In genomic region chr5:31054261-31055215, GRCm38 (mm10) we compare ENCODE assay signal across 8 mouse cellular contexts. TPM values are rescaled to one million over a fixed set of nuclear protein-coding genes. Genes with fewer than 3 reads are reported as not detected.
DNase-seq lines count a peak whose midpoint lies in the region; ATAC-seq lines count a peak whose summit lies in the region.

Cad (plus strand) TSS chr5:31054780.

- H3K79me2 ChIP-seq in macrophage (ENCODE audit: inconsistent target) = peaks cover 5% of the 10 kb centered on the region; the same call in 1 of the 2 replicates

- under 1% methylated on average over 48 of the region's 64 CpGs for WGBS in hindbrain, embryonic 16.5 days
- 3% methylated on average over 59 of the region's 64 CpGs for WGBS in macrophage (ENCODE audit: missing documents)

- peak within 1 kb of the TSS; percentile 88 for H3K9ac ChIP-seq in hindbrain, embryonic 16.5 days (ENCODE audit: low read depth, low read length)

- H3K4me2 ChIP-seq in hindbrain, embryonic 16.5 days (ENCODE audit: low read length) = peak within 1 kb of the TSS; percentile 97

- no peaks in the 10 kb centered on the region for H3K9me3 ChIP-seq in hindbrain, embryonic 16.5 days (ENCODE audit: control insufficient read depth, low read length)

- peak within 1 kb of the TSS; percentile 76 for H3K4me3 ChIP-seq in hindbrain, embryonic 16.5 days (ENCODE audit: low read length)
- peak within 1 kb of the TSS; percentile 54 for H3K4me3 ChIP-seq in macrophage (ENCODE audit: inconsistent target)

- peak; percentile 98 for ATAC-seq in hindbrain, embryonic 16.5 days

- H3K4me1 ChIP-seq in hindbrain, embryonic 16.5 days (ENCODE audit: control insufficient read depth, insufficient read depth, low read depth, low read length) = peaks cover 15% of the 10 kb centered on the region

- H3K36me3 ChIP-seq in hindbrain, embryonic 16.5 days (ENCODE audit: control insufficient read depth, insufficient read depth, low read length) = no peaks in the 10 kb centered on the region; the same call in 1 of the 2 replicates
- H3K36me3 ChIP-seq in macrophage (ENCODE audit: inconsistent target) = 0 out of 2 replicates have a peak, but pooled peaks cover 7% of the 10 kb centered on the region

- H3K27me3 ChIP-seq in hindbrain, embryonic 16.5 days (replicated peaks; ENCODE audit: control insufficient read depth, insufficient read depth, low read length) = no peaks in the 10 kb centered on the region

- H3K27ac ChIP-seq in hindbrain, embryonic 16.5 days (ENCODE audit: low read depth, low read length) = peak within 1 kb of the TSS; percentile 80
- H3K27ac ChIP-seq in macrophage = peak within 1 kb of the TSS; percentile 17; the same call in 1 of the 2 replicates

- DNase-seq in T-cell, adult 2 months (ENCODE audit: low spot score) = peak; percentile 92
- DNase-seq in cerebellum, postnatal 36 days = peak; percentile 91 to 95
- DNase-seq in gastrocnemius, adult 18-20 months (ENCODE audit: low spot score) = peak; percentile 96
- peak; percentile 94 to 95 for DNase-seq in left cerebral cortex, adult 18-20 months (ENCODE audit: low spot score in 2 of 2)
- DNase-seq in right cerebral cortex, adult 18-20 months = peak; percentile 97
- DNase-seq in urinary bladder, postnatal 10 days (ENCODE audit: low spot score) = peak; percentile 83

RNA-seq across cellular contexts. Expression of gene Cad, which starts in this region (rescaled TPM):
- 10 to 100 TPM; 21.0 to 24.9 TPM for total RNA-seq in gastrocnemius, adult 18-20 months (2021)
- polyA plus RNA-seq in hindbrain, embryonic 16.5 days (2015; fragmentation: Nextera tagmentation; extraction: Ambion mirVana) = 11.6 and 16.8 TPM in 2 replicates
- total RNA-seq in left cerebral cortex, adult 18-20 months (2021) = 10 to 100 TPM; 19.2 to 24.4 TPM
- total RNA-seq in macrophage (2018; cell fraction: chromatin; rRNA removed) = 10 to 100 TPM in 13 of 26 experiments, 1 to 10 TPM in 13; 1.9 to 31.6 (median 10.1) TPM
- 10 to 100 TPM in 2 of 26 experiments, 1 to 10 TPM in 24; 1.6 to 11.9 (median 5.2) TPM for total RNA-seq in macrophage (2018; cell fraction: cytosol; rRNA removed)
- 10 to 100 TPM in 12 of 26 experiments, 1 to 10 TPM in 14; 3.6 to 27.7 (median 9.4) TPM for total RNA-seq in macrophage (2018; cell fraction: nucleus; rRNA removed)
- polyA plus RNA-seq in macrophage (2018) = 5.8 to 16.7 TPM (median 7.3 TPM) in 3 replicates

Comparison
In these comparisons a context has a peak if more than half of its experiments do, and no peak if none do; other contexts are left out.
1. Peak in every context shown above with its lines: DNase-seq, ATAC-seq, H3K4me3 ChIP-seq and H3K27ac ChIP-seq.